Mouse (Mus musculus) spleen, adult 2 months (tissue): ENCODE data around the gene Cst11. TPM values are rescaled to one million over a fixed set of nuclear protein-coding genes. Genes with fewer than 3 reads are reported as not detected.

Experiments
- DNase-seq, 2 experiments: peaks; one replicate each; pipeline versions ENCODE4 v3.0.0 to v3.0.0-alpha.2; 2012 to 2021; ENCODE audit warnings: low spot score in 2 of 2, low read depth in 1 of 2
- H3K27ac ChIP-seq: fragments of 200-500 bp; 2 replicates; pipeline ENCODE4 v1.5.1; 2012; ENCODE audit warnings: low read length, inconsistent platforms; ENCODE audit not compliant: insufficient read depth
- H3K27me3 ChIP-seq: fragments of 200-500 bp; 2 replicates; pipeline ENCODE4 v1.6.1; 2012; ENCODE audit warnings: mild to moderate bottlenecking, moderate library complexity, low read length, inconsistent platforms; ENCODE audit not compliant: control insufficient read depth, insufficient read depth
- H3K36me3 ChIP-seq: fragments of 200-500 bp; 2 replicates; pipeline ENCODE4 v1.6.1; 2012; ENCODE audit warnings: mild to moderate bottlenecking, low read length, inconsistent platforms; ENCODE audit not compliant: control insufficient read depth, insufficient read depth
- H3K4me1 ChIP-seq: fragments of 200-500 bp; 2 replicates; pipeline ENCODE4 v1.6.1; 2011; ENCODE audit warnings: inconsistent platforms; ENCODE audit not compliant: control insufficient read depth, insufficient read depth, insufficient read length
- H3K4me3 ChIP-seq: fragments of 200-500 bp; 2 replicates; pipeline ENCODE4 v1.5.1; 2011; ENCODE audit warnings: mild to moderate bottlenecking, inconsistent platforms; ENCODE audit not compliant: insufficient read depth, insufficient read length; ENCODE audit errors: extremely low read depth
- CTCF ChIP-seq: fragments of 200-500 bp; IDR thresholded peaks from 2 replicates; pipeline ENCODE4 v1.5.1; 2011; ENCODE audit warnings: mild to moderate bottlenecking, inconsistent platforms; ENCODE audit not compliant: insufficient read depth, insufficient read length, insufficient replicate concordance; ENCODE audit errors: extremely low read depth
- POLR2A ChIP-seq: fragments of 200-500 bp; IDR thresholded peaks from 2 replicates; pipeline ENCODE4 v1.6.1; 2011; ENCODE audit warnings: low read depth, low read length, inconsistent platforms
- WGBS: fragments of 180-500 bp; shearing (Covaris S2); methylation state at CpG from one replicate; pipeline ENCODE4 v1.1.7; 2018; 5-methylcytosine and 5-hydroxymethylcytosine counted together
- polyA plus RNA-seq: library from polyadenylated mRNA; depleted of rRNA; stranded (reverse); fragments of >200 nt; gene quantifications from 2 replicates; pipeline ENCODE4 v1.2.3, GENCODE M21; 2012

Cst11 gene
- polyA plus RNA-seq, 1 experiment = not detected

- peak; percentile 47 to 55 for DNase-seq
- Histone ChIP-seq H3K36me3 (no peaks in the 10 kb centered on the region), H3K27me3 (no peaks in the 10 kb centered on the region), H3K27ac (peak overlapping the region; percentile 56), H3K4me3 (no peak overlapping the region), H3K4me1 (peaks cover 4% of the 10 kb centered on the region; the same call in 1 of the 2 replicates)
- 90% methylated on average over 1 of the region's 1 CpGs for WGBS
- no peak for TF ChIP-seq CTCF
- no peak for TF ChIP-seq POLR2A
Observed at GRCm38 (mm10) chr2:148763648-148764388, 7.5 kb downstream of the Cst11 start.

GRCm38 (mm10) chr2:148754310-148754846 lies 16.9 kb downstream of the Cst11 start:
- Histone ChIP-seq H3K27me3 (no peaks in the 10 kb centered on the region), H3K27ac (no peak overlapping the region), H3K4me3 (no peak overlapping the region), H3K4me1 (no peaks in the 10 kb centered on the region), H3K36me3 (no peaks in the 10 kb centered on the region)
- DNase-seq = no peak
- WGBS = 3% methylated on average over 1 of the region's 1 CpGs
- no peak for TF ChIP-seq CTCF
- TF ChIP-seq POLR2A = no peak

GRCm38 (mm10) chr2:148751893-148752813 lies 19.1 kb downstream of the Cst11 start:
- TF ChIP-seq POLR2A (no peak), CTCF (no peak)
- Histone ChIP-seq H3K36me3 (no peaks in the 10 kb centered on the region), H3K4me3 (no peak overlapping the region), H3K27me3 (no peaks in the 10 kb centered on the region), H3K27ac (no peak overlapping the region), H3K4me1 (no peaks in the 10 kb centered on the region)
- 17% methylated on average over 15 of the region's 15 CpGs for WGBS
- DNase-seq = peak; percentile 55 to 61

- Histone ChIP-seq H3K4me3 (no peak within 1 kb of the TSS), H3K4me1 (no peaks in the 10 kb centered on the region), H3K27me3 (no peaks in the 10 kb centered on the region), H3K27ac (no peak within 1 kb of the TSS), H3K36me3 (no peaks in the 10 kb centered on the region)
- DNase-seq = no peak
- WGBS = 88% methylated on average over 1 of the region's 1 CpGs
- TF ChIP-seq POLR2A (no peak), CTCF (no peak)
Observed at GRCm38 (mm10) chr2:148750058-148750457, 21.2 kb downstream of the Cst11 start, which contains the start of gene Cstl1. Gene Cstl1, plus strand, starts transcription at chr2:148750358.

GRCm38 (mm10) chr2:148743846-148744407 lies 27.4 kb downstream of the Cst11 start:
- Histone ChIP-seq H3K4me3 (no peak overlapping the region), H3K27me3 (no peaks in the 10 kb centered on the region), H3K36me3 (no peaks in the 10 kb centered on the region), H3K4me1 (no peaks in the 10 kb centered on the region), H3K27ac (no peak overlapping the region)
- no peak for DNase-seq
- TF ChIP-seq CTCF (no peak), POLR2A (no peak)
- 79% methylated on average over 3 of the region's 3 CpGs for WGBS

GRCm38 (mm10) chr2:148743001-148743400 lies 28.3 kb downstream of the Cst11 start:
- no peaks in the 10 kb centered on the region for H3K4me1 ChIP-seq
- no peaks in the 10 kb centered on the region for H3K36me3 ChIP-seq
- TF ChIP-seq CTCF (no peak), POLR2A (no peak)
- no peak overlapping the region for H3K4me3 ChIP-seq
- 88% methylated on average over 3 of the region's 3 CpGs for WGBS
- no peak overlapping the region for H3K27ac ChIP-seq
- no peaks in the 10 kb centered on the region for H3K27me3 ChIP-seq
- no peak for DNase-seq
